Mouse (Mus musculus): ENCODE results near the gene Krtap31-1. TPM values are rescaled to one million over a fixed set of nuclear protein-coding genes. Genes with fewer than 3 reads are reported as not detected.
"Not testable (repeated sequence)": the region's sequence is repeated elsewhere in the genome, so short reads cannot be mapped to it uniquely, and the experiment has no call there.

Gene Krtap31-1
- total RNA-seq (2014; rRNA removed; ENCODE audit: low replicate concordance) = not detected in 2 replicates
- not detected in 2 replicates for polyA plus RNA-seq (2015; fragmentation: Nextera tagmentation; extraction: Ambion mirVana)

DNA sequence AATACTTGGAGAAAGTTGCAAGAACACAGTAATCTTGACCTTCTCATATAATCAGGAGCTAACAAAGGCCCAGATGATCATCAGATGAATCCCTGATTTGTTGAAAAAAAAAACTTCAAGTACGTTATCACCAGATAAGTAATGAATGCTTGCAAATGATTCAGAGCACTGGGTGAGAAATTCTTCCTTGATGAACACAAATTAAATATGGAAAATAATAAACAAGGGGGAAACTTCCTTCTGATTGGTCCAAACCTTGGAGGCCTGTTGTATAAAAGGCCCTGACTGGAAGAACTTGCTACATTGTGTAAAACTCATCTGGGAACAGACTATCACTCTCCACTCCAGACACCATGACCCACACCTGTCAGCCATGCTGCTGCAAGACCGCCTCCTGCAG is at the start of gene Krtap31-1:
TSS of gene Krtap31-1 (plus strand) at position 301 of the 400 bp plus-strand sequence.
- TF ChIP-seq EP300 (IDR thresholded peaks at IDR 0.05; ENCODE audit: low read depth) = no peak
- no peak for TF ChIP-seq CTCF (IDR thresholded peaks at IDR 0.05; ENCODE audit: low read depth)
- Histone ChIP-seq H3K9ac (replicated peaks; ENCODE audit: low read depth, low read length) (no peak within 1 kb of the TSS), H3K27me3 (ENCODE audit: control insufficient read depth, insufficient read depth, low read length) (no peaks in the 10 kb centered on the region), H3K4me2 (ENCODE audit: low read depth, low read length) (no peak within 1 kb of the TSS), H3K4me3 (ENCODE audit: low read depth, low read length) (no peak within 1 kb of the TSS), H3K27ac (ENCODE audit: low read depth) (no peak within 1 kb of the TSS), H3K9me3 (replicated peaks; ENCODE audit: control insufficient read depth, low read length) (no peaks in the 10 kb centered on the region), H3K4me1 (ENCODE audit: control insufficient read depth, insufficient read depth) (no peaks in the 10 kb centered on the region), H3K36me3 (replicated peaks; ENCODE audit: control insufficient read depth, insufficient read depth, low read length) (no peaks in the 10 kb centered on the region)
- ATAC-seq (ENCODE audit: insufficient read depth, low read depth) (no peak), DNase-seq (ENCODE audit: low spot score) (no peak)
- 67% methylated on average over 2 of the region's 2 CpGs for WGBS

DNA sequence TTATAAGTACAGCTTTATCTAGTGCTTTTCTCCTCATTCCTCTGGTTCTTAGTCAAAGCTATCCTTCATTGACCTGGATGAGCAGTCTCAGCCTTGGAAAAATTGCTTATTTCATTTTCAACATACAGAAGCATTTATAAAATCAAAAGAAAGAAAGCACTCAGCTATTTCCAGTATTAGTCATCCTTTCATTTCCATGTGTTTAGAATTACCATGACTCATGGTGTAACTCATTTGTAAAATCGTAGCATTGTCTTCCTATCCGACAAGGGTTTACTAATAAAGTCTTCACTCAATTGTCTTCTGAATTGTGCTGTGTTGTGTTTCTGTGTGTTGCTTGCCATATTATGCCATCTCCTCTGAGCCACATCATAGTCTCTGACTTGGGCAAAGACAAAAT is 49.0 kb upstream of the Krtap31-1 start:
- TF ChIP-seq CTCF (IDR thresholded peaks at IDR 0.05; ENCODE audit: low read depth) (no peak), EP300 (IDR thresholded peaks at IDR 0.05; ENCODE audit: low read depth) (no peak)
- ATAC-seq (ENCODE audit: insufficient read depth, low read depth) (no peak), DNase-seq (ENCODE audit: low spot score) (no peak)
- WGBS = 65% methylated on average over 2 of the region's 2 CpGs
- H3K9ac ChIP-seq (replicated peaks; ENCODE audit: low read depth, low read length) = no peak overlapping the region
- no peaks in the 10 kb centered on the region for H3K9me3 ChIP-seq (replicated peaks; ENCODE audit: control insufficient read depth, low read length)
- no peak overlapping the region for H3K4me2 ChIP-seq (ENCODE audit: low read depth, low read length)
- no peak overlapping the region for H3K27ac ChIP-seq (ENCODE audit: low read depth)
- no peaks in the 10 kb centered on the region for H3K4me1 ChIP-seq (ENCODE audit: control insufficient read depth, insufficient read depth)
- H3K36me3 ChIP-seq (replicated peaks; ENCODE audit: control insufficient read depth, insufficient read depth, low read length) = no peaks in the 10 kb centered on the region
- no peak overlapping the region for H3K4me3 ChIP-seq (ENCODE audit: low read depth, low read length)
- H3K27me3 ChIP-seq (ENCODE audit: control insufficient read depth, insufficient read depth, low read length) = no peaks in the 10 kb centered on the region

DNA sequence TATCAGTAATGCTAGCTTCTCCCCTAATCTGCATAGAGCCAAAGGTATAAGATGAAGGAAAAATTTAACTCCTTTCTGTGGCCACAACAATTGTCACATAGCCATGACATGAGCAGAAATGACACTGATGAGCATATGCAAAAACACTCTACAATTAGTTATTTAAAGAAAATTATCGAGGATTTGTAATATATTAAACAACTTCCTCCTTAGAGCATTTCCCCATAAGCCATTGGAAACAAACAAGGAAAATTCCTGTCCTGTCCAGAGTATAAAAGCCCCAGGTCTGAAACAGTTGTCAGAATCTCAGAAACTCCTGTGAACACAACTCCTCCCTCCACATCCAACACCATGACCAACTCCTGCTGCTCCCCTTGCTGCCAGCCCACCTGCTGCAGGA is 43.5 kb upstream of the Krtap31-1 start, which contains the start of gene Gm11559:
TSS of gene Gm11559 (plus strand) at position 301 of the 400 bp plus-strand sequence.
- DNase-seq (ENCODE audit: low spot score); ATAC-seq (ENCODE audit: insufficient read depth, low read depth); H3K9ac ChIP-seq (replicated peaks; ENCODE audit: low read depth, low read length); H3K4me2 ChIP-seq (ENCODE audit: low read depth, low read length); H3K27me3 ChIP-seq (ENCODE audit: control insufficient read depth, insufficient read depth, low read length); H3K4me1 ChIP-seq (ENCODE audit: control insufficient read depth, insufficient read depth); H3K27ac ChIP-seq (ENCODE audit: low read depth); H3K36me3 ChIP-seq (replicated peaks; ENCODE audit: control insufficient read depth, insufficient read depth, low read length); H3K9me3 ChIP-seq (replicated peaks; ENCODE audit: control insufficient read depth, low read length); H3K4me3 ChIP-seq (ENCODE audit: low read depth, low read length): not testable (repeated sequence)
- 34% methylated on average over 1 of the region's 1 CpGs for WGBS

DNA sequence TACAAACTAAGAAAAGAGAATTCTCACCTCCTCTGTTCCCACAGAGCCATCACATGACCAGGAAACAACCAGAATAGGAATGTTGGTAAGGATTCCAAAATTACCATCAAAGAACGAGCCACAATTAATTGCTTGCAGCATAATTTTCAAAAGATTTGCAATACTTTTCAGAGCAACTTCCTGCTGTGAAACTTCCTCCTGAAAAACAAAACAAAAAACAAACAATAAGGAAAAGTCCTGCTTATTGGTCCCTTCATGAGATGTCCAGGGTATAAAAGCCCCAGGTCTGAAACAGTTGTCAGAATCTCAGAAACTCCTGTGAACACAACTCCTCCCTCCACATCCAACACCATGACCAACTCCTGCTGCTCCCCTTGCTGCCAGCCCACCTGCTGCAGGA is 34.6 kb upstream of the Krtap31-1 start, which contains the start of gene Krtap9-1:
TSS of gene Krtap9-1 (plus strand) at position 301 of the 400 bp plus-strand sequence.
- H3K27me3 ChIP-seq (ENCODE audit: control insufficient read depth, insufficient read depth, low read length); H3K36me3 ChIP-seq (replicated peaks; ENCODE audit: control insufficient read depth, insufficient read depth, low read length); H3K9ac ChIP-seq (replicated peaks; ENCODE audit: low read depth, low read length); H3K4me1 ChIP-seq (ENCODE audit: control insufficient read depth, insufficient read depth); ATAC-seq (ENCODE audit: insufficient read depth, low read depth); H3K4me3 ChIP-seq (ENCODE audit: low read depth, low read length); H3K4me2 ChIP-seq (ENCODE audit: low read depth, low read length); H3K9me3 ChIP-seq (replicated peaks; ENCODE audit: control insufficient read depth, low read length); DNase-seq (ENCODE audit: low spot score); H3K27ac ChIP-seq (ENCODE audit: low read depth): not testable (repeated sequence)
- 46% methylated on average over 1 of the region's 1 CpGs for WGBS

DNA sequence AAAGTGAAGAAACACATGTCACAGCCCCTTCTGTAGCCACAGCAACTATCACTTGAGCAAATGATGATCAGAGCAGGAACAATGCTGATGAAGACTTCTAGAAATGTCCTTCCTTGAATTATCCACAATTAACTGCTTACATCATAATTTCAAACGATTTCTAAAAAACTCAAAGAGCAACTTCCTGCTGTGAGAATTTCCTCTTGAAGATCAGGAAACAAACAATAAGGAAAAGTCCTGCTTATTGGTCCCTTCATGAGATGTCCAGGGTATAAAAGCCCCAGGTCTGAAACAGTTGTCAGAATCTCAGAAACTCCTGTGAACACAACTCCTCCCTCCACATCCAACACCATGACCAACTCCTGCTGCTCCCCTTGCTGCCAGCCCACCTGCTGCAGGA is 28.8 kb upstream of the Krtap31-1 start, which contains the start of gene Gm11567:
TSS of gene Gm11567 (plus strand) at position 301 of the 400 bp plus-strand sequence.
- not testable (repeated sequence) for H3K4me2 ChIP-seq (ENCODE audit: low read depth, low read length); H3K9me3 ChIP-seq (replicated peaks; ENCODE audit: control insufficient read depth, low read length); H3K4me3 ChIP-seq (ENCODE audit: low read depth, low read length); H3K36me3 ChIP-seq (replicated peaks; ENCODE audit: control insufficient read depth, insufficient read depth, low read length); H3K4me1 ChIP-seq (ENCODE audit: control insufficient read depth, insufficient read depth); ATAC-seq (ENCODE audit: insufficient read depth, low read depth); H3K9ac ChIP-seq (replicated peaks; ENCODE audit: low read depth, low read length); DNase-seq (ENCODE audit: low spot score); H3K27me3 ChIP-seq (ENCODE audit: control insufficient read depth, insufficient read depth, low read length); H3K27ac ChIP-seq (ENCODE audit: low read depth)
- 21% methylated on average over 1 of the region's 1 CpGs for WGBS

DNA sequence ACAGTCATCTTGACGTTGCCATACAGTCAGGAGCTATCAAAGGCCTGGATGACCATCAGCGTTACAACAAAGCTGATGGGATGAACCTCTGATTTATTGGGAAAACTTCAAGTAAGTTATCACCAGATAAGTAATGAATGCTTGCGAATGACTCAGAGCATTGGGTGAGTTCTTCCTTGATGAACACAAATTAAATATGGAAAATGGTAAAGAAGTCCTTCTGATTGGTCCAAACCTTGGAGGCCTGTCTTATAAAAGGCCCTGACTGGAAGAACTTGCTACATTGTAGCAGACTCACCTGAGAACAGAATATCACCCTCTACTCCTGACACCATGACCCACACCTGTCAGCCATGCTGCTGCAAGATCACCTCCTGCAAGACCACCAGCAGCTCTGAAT is 6.7 kb downstream of the Krtap31-1 start, which contains the start of gene Gm11565:
TSS of gene Gm11565 (plus strand) at position 301 of the 400 bp plus-strand sequence.
- no peak within 1 kb of the TSS for H3K9ac ChIP-seq (replicated peaks; ENCODE audit: low read depth, low read length)
- H3K4me3 ChIP-seq (ENCODE audit: low read depth, low read length) = no peak within 1 kb of the TSS
- H3K36me3 ChIP-seq (replicated peaks; ENCODE audit: control insufficient read depth, insufficient read depth, low read length) = no peaks in the 10 kb centered on the region
- no peaks in the 10 kb centered on the region for H3K27me3 ChIP-seq (ENCODE audit: control insufficient read depth, insufficient read depth, low read length)
- ATAC-seq (ENCODE audit: insufficient read depth, low read depth) (no peak), DNase-seq (ENCODE audit: low spot score) (no peak)
- TF ChIP-seq EP300 (IDR thresholded peaks at IDR 0.05; ENCODE audit: low read depth) (no peak), CTCF (IDR thresholded peaks at IDR 0.05; ENCODE audit: low read depth) (no peak)
- no peak within 1 kb of the TSS for H3K27ac ChIP-seq (ENCODE audit: low read depth)
- H3K9me3 ChIP-seq (replicated peaks; ENCODE audit: control insufficient read depth, low read length) = no peaks in the 10 kb centered on the region
- 82% methylated on average over 3 of the region's 3 CpGs for WGBS
- no peaks in the 10 kb centered on the region for H3K4me1 ChIP-seq (ENCODE audit: control insufficient read depth, insufficient read depth)
- no peak within 1 kb of the TSS for H3K4me2 ChIP-seq (ENCODE audit: low read depth, low read length)

Measured in heart, postnatal 0 days (tissue).